Mouse (Mus musculus) heart, adult 9 months (tissue): ENCODE measurements around the gene Tmem262.
A peak's percentile ranks its signal among the peaks of the same experiment; 100 is the strongest.
"Not testable (repeated sequence)": the region's sequence is repeated elsewhere in the genome, so short reads cannot be mapped to it uniquely, and the experiment has no call there.

Experiments used
- DNase-seq, 2 experiments: peaks; one replicate each; pipeline ENCODE4 v3.0.0; 2022; ENCODE audit warnings: low spot score in 2 of 2

Tmem262 gene

GRCm38 (mm10) chr19:6079983-6080480, at the start of gene Tmem262:
Tmem262 (plus strand) TSS chr19:6080033.
- DNase-seq = no peak

DNA sequence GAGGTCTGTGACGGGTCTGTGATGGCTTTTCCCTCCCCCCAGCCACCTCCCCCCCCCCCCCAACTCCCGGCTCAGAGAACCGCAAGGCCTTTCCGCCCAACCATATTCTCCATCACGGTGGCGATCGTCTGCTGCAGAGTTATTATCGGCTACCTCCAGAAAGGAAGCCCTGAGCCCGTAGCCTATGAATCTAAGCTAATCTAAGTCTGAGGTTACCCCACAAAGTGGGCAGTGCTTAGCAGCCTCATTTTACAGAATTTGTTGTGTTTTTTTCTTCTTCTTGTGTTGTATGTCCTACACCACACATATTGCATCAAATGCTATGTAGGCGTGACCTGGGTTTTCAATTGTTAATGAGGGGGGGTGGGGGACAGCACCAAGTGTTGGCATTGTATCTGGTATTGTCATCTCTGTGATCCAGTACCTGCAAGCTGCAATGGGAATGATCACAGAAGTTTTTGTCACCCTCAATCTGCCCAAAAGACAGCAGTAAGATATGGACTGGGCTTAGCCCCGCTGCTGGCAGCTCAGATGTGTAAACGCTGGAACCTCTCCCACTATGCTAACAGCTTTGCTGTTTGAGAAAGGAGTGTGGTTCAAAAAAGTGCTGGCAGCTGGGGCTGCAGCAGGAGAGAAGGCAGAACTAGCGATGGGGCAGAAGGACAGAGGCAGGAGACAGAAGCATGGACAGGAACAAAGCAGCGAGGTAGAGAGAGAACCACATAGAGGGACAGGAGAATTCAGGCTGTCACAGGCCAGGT, 49.1 kb upstream of the Tmem262 start:
- DNase-seq = no peak

- DNase-seq = no peak
These were observed 43.8 kb upstream of the Tmem262 start for GRCm38 (mm10) chr19:6035966-6036585.

- no peak for DNase-seq
These were observed 42.1 kb upstream of the Tmem262 start for GRCm38 (mm10) chr19:6037695-6038094.

DNA sequence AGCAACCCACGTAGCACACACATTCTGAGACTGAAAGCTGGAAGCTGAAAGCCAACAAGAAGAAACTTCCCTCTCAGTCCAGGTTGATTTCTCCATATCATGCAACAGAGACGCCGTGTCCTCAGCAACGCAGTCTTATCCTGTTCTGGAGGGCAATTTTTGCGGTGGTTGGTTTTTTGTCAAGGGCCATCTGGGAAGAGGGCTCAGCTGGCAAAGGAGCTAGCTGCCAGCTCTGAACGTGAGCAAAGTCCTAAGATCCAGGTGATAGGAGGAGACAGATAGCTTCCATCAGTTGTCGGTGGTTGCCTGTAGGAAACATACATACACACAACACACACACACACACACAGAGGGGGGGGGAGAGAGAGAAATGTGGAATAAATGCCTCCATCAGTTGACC, 41.5 kb upstream of the Tmem262 start:
- DNase-seq = no peak

DNA sequence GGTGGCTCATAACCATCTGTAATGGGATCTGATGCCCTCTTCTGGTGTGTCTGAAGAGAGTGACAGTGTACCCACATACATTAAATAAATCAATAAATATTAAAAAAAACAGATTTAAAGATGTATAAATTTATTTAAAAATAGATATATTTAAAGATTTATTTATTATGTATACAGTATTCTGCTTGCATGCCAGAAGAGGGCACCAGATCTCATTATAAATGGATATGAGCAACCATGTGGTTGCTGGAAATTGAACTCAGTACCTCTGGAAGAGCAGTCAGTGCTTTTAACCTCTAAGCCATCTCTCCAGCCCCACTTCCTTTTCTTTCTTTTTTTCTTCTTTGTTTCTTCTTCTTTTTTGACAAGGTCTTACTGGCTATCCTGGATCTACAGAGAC, 39.8 kb upstream of the Tmem262 start:
- DNase-seq = no peak

DNA sequence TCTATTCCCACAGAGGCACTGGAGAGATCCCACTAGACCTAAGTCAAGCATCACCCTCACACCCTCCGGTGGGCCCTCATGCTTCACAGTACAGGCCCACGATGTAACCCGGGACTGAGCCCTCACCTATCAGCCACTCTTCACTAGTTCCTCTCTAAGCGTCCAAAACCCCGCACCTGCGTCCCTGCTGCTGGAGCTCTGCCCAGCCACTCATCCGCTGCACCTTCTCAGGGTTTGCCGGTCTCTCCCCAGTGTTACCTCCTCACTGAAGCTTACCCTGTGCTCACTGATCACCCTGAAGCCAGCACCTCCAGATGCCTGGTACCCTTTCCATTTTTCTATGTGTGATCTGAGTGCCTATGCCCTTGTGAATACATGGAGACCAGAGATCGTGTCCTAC, 37.5 kb upstream of the Tmem262 start:
- DNase-seq = no peak

DNA sequence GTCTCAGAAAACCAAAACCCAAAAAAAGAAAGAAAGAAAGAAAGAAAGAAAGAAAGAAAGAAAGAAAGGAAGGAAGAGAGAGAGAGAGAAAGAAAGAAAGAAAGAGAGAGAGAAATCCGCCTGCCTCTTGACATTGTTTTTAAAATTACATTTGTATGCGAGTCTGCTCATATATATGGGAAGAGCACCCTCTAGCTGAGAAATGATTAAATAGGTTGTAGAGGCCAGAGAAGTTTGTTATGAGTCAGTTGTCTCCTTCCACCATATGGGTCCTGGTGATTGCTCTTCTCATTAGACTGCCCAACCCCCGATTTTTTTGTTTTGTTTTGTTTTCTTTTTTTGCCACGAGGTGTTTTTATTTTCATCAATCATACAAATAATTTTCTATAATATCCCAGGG, 35.7 kb upstream of the Tmem262 start:
- DNase-seq = not testable (repeated sequence)

DNA sequence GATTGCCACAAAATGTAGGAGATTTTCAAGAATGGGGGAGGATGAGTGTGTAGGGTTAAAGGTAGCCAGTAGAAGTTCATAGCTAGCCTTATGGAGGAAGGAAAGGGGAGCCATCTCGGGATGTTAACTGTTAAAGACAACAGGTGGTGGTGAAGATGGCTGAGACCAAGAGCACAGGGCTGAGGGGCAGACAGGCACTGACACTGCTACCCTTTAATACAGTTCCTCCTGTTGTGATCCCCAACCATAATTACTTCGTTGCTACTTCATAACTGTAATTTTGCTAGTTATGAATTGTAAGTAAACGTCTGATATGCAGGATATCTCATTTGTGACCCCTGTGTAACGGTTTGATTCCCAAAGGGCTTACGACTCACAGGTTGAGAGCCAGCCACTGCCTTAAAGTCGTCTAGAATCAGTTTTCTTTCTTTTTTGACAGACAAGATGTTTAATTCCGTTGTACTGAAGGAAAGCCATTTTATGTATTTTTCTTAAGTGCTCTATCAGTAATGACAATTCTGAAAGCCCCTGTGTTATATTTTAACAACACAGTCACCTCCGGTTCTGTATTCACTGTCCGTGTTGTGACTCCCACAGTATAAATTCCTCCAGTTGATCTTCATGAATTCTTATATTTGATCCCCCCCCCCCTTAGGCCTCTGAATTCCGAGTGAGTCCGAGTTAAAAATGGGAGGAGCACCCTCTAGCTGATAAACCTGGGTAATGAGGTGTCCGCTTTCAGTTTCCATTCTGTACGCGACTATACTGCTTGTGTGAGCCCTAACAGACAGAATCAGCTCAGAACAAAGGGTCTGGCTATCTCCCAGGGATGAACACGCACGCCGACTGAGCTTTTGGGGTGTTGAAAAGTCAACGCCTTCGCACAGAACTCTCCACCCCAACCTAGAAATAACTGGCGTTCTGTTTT, 34.2 kb upstream of the Tmem262 start:
- no peak for DNase-seq

DNA sequence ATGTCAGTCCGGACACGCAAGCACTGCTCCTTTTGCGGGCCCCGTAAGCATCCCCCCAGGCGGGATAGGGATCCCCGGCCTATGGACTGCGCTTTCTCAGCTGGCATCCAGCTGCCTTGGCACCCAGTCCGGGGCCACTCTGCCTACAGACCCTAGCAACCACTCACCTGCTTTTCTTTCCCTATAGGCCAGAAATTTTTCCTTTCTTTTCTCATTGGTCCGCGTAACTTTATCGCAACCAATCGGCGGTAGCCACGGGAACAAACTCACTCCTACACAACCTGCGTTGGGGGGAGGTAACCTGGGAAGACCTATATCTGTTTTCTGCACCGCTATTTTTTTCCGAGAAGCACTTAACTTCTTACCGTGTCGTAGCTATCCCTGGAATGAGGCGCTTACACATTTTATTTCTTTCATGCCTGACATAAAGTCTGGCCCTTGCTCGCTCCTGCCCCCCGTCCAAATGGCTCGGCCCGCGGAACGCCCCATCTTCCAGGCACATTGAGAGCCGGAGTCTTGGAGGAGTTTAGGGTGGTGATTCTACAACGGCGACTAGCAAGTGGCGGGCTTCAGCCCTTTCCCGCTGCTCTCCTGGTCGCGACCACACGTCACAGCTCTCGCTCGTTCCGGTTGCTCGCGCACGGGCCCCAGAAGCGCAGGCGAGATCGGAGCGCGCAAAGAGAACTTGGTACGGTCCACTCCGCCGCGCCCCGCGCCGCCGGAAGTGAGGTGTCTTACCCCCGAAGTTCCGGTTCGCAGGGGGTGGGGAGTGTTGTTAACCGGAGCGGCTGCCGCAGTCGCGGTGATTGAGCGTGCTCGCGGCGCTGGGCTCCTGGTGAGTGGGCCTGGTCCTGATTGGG, 33.3 kb upstream of the Tmem262 start, which contains the start of gene Syvn1:
Syvn1 (plus strand) TSS at position 283 of the 860 bp plus-strand sequence.
- peak; percentile 95 to 98 for DNase-seq

DNA sequence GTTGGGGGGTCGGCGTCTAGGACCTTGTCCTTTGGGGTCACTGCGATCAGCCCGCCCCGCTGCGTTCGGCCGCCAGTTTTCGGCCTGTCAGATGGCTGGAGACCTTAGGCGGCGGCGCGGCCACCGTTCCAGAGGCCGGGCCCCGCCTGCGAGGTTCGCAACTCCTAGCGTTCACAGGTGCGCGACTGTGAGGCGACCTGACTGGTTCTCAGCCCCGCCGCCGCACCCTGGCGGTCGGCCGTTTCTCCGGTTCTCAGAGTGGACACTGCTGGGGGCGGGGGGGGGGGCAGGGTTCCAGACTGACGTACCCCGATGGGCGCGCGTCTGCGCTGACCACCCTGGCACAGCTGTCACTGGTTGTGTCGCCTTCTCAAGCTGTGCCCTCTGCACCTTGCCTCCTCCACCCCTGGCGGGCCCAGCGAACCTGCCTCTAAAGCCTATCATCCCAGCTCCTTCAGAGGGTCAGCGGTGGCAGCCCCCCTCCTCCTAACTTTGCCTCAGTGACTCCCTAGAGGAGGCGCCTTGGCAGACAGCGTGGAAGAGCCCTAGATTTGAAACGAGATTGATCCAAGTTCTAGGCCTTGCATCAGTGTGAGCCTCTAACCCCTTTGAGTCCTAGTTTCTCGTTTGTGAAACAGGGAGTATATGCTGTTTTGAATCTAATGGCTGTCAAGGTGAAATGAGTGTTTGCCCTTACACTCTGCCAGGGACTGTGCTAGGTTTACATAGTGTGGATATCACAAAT, 32.5 kb upstream of the Tmem262 start:
- DNase-seq = peak in 1 of 2 experiments; percentile 30

- no peak for DNase-seq
These were observed 32.0 kb upstream of the Tmem262 start for GRCm38 (mm10) chr19:6047899-6048166.

DNA sequence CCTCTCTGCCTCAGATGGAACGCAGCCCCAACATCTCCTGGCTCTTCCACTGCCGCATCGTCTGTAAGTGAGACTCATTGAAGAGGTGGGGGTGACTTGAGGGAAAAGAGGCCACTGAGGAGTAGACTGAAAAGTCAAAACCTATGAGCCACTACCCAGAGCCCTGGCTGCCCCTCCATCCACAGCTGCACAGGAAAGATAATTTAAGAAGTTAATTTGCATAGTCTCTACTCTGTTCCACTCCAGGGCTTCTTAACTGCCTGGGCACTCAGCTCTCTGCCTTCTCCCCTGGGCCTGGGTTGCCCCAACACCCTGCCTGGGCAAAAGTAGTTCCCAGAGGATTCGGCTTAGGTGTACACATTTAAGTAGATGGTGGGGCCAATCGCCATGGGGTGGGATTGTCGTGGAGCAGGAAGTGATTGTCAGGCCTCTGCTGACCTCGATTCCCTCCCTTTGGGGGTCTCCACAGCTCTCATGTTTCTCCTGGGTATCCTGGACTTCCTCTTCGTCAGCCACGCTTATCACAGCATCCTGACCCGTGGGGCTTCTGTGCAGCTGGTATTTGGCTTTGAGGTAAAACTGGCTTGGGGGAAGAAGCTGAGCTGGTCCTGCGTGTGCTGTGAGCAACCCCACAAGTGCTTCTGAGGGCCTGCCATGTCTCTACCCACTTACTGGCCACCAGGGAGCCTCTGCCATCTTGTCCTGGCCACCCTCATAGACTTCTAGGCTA, 31.0 kb upstream of the Tmem262 start:
- peak in 1 of 2 experiments; percentile 19 for DNase-seq

- DNase-seq = no peak
These were observed 27.3 kb upstream of the Tmem262 start for GRCm38 (mm10) chr19:6052516-6052915.

DNA sequence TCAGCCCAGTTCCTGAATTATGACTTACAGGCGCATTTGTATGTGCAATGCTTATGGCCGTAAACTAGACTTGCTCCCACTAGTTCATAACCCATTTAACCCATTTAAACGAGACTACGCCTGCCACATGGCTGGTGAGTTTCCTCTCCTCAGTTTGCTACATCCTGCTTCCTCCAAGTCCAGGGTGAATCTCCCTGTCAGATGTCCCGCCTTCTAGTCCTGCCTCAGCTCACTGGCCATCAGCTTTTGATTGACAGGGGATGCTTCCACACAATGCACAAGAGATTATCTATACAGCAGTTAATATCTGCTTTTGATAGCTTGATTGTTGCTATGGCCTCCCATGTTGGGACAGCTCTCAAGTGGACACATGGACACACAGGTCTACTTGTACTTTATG, 25.5 kb upstream of the Tmem262 start:
- DNase-seq = no peak

- DNase-seq = no peak
These were observed 23.1 kb upstream of the Tmem262 start for GRCm38 (mm10) chr19:6056696-6057095.

GRCm38 (mm10) chr19:6057313-6058096, 22.3 kb upstream of the Tmem262 start, which contains the start of the genes Mrpl49 and Fau:
Mrpl49 (minus strand) TSS chr19:6057785.
Fau (plus strand) TSS chr19:6057844.
- DNase-seq = peak; percentile 99

- no peak for DNase-seq
These were observed 21.3 kb upstream of the Tmem262 start for GRCm38 (mm10) chr19:6058513-6058912.

DNA sequence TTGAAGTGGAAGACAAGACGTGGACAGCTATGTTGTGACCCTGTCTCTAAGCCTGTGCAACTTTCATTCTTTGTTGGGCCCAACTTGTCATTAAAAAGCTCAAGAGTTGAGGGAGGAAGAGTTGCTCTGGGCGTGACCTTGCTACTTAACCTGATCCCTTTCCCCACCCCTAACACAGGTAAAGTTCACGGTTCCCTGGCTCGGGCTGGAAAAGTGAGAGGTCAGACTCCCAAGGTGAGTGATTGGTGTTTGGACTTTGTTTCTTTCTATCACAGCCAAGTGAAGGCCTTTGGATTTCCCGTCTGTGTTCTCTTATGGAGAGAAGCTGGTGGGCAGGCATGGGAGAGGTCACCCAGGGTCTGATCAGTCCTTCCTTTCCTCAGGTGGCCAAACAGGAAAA, 20.9 kb upstream of the Tmem262 start:
- DNase-seq = no peak
